Mouse (Mus musculus): ENCODE measurements around the gene Cacng3. TPM values are rescaled to one million over a fixed set of nuclear protein-coding genes. Genes with fewer than 3 reads are reported as not detected.

The Cacng3 gene
- total and polyA plus RNA-seq, 2 experiments from 2014 or later, result 20.9 to 37.1 TPM

DNA sequence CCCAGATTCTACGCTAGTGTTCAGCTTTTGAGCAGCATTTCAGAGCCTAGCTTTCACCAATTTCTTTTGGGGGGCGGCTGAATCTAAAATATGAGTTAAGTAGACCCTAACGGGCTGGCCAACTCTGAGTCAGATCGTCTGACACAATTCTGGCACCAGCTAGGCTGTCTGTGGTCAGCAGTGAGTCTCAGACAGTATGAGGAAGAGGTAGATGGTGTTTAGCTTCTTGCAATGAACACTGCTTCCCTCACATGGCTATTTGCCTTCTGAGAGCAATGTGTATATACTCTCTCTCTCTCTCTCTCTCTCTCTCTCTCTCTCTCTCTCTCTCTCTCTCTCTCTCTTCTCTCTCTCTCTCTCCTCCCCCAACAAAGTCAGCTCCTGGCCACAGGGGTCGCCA lies 37.3 kb upstream of the Cacng3 start:
- H3K4me3 ChIP-seq (ENCODE audit: low read depth, low read length), result no peak overlapping the region
- peak; percentile 20 for TF ChIP-seq CTCF (IDR thresholded peaks at IDR 0.05)
- ATAC-seq (ENCODE audit: low FRiP score), result no peak
- H3K4me2 ChIP-seq (ENCODE audit: low read depth, low read length, poor library complexity, severe bottlenecking), result no peak overlapping the region
- DNase-seq (ENCODE audit: low spot score), result no peak
- no peak overlapping the region for H3K27ac ChIP-seq (ENCODE audit: low read depth, low read length)
- no peak overlapping the region for H3K9ac ChIP-seq (replicated peaks; ENCODE audit: low read length, poor library complexity, severe bottlenecking)
- no peaks in the 10 kb centered on the region for H3K9me3 ChIP-seq (ENCODE audit: low read length)
- H3K36me3 ChIP-seq (ENCODE audit: insufficient read depth, low read length), result no peaks in the 10 kb centered on the region
- H3K4me1 ChIP-seq (ENCODE audit: insufficient read depth, low read length), result no peaks in the 10 kb centered on the region
- H3K27me3 ChIP-seq (ENCODE audit: insufficient read depth, low read length), result no peaks in the 10 kb centered on the region
- WGBS, result 83% methylated on average over 5 of the region's 5 CpGs

DNA sequence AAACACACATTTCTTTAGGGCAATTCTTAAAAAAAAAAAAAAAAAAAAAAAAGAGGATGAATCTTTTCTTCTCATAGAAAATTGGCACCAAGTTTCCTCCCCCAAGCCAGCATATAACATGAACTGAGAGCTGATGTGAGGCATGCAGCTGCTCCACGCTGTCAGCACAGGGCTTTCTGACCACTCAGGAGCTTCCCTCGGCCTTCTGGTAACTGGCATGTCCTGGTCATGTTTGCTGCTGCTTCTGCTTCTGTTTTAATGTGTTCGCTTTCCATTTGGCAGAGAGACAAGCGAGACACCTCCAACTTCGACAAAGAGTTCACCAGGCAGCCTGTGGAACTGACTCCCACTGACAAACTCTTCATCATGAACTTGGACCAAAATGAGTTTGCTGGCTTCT lies 36.8 kb upstream of the Cacng3 start:
- no peaks in the 10 kb centered on the region for H3K36me3 ChIP-seq (ENCODE audit: insufficient read depth, low read length)
- no peaks in the 10 kb centered on the region for H3K9me3 ChIP-seq (ENCODE audit: low read length)
- 94% methylated on average over 5 of the region's 5 CpGs for WGBS
- no peak overlapping the region for H3K9ac ChIP-seq (replicated peaks; ENCODE audit: low read length, poor library complexity, severe bottlenecking)
- H3K27ac ChIP-seq (ENCODE audit: low read depth, low read length), result no peak overlapping the region
- H3K4me2 ChIP-seq (ENCODE audit: low read depth, low read length, poor library complexity, severe bottlenecking), result no peak overlapping the region
- H3K27me3 ChIP-seq (ENCODE audit: insufficient read depth, low read length), result no peaks in the 10 kb centered on the region
- ATAC-seq (ENCODE audit: low FRiP score), result no peak
- no peak overlapping the region for H3K4me3 ChIP-seq (ENCODE audit: low read depth, low read length)
- DNase-seq (ENCODE audit: low spot score), result no peak
- no peaks in the 10 kb centered on the region for H3K4me1 ChIP-seq (ENCODE audit: insufficient read depth, low read length)
- TF ChIP-seq CTCF (IDR thresholded peaks at IDR 0.05), result no peak

DNA sequence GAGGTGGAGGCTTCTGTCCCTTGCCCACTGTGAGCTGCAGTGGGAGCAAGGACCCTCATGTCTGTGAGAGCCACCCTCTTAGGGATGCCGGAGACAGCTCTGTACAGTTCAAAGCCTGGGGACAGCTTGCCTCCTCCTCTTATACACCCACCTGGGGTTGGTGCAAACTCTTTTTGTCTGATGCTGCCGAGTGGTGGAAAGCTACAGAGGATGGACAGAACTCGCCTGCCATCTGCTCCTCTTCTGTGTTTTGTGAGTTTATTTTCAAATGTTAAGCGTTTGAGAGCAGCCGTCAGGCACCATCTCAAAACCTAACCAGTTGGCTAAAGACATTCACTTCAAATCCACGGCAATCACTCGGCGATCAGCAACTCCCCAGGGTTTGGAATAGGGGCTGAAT lies 26.6 kb upstream of the Cacng3 start:
- Histone ChIP-seq H3K36me3 (ENCODE audit: insufficient read depth, low read length) (no peaks in the 10 kb centered on the region), H3K9me3 (ENCODE audit: low read length) (no peaks in the 10 kb centered on the region), H3K4me1 (ENCODE audit: insufficient read depth, low read length) (no peaks in the 10 kb centered on the region), H3K4me3 (ENCODE audit: low read depth, low read length) (no peak overlapping the region), H3K9ac (replicated peaks; ENCODE audit: low read length, poor library complexity, severe bottlenecking) (no peak overlapping the region), H3K27ac (ENCODE audit: low read depth, low read length) (no peak overlapping the region), H3K4me2 (ENCODE audit: low read depth, low read length, poor library complexity, severe bottlenecking) (no peak overlapping the region), H3K27me3 (ENCODE audit: insufficient read depth, low read length) (no peaks in the 10 kb centered on the region)
- ATAC-seq (ENCODE audit: low FRiP score), result no peak
- DNase-seq (ENCODE audit: low spot score), result no peak
- TF ChIP-seq CTCF (IDR thresholded peaks at IDR 0.05), result no peak
- WGBS, result 87% methylated on average over 8 of the region's 8 CpGs

DNA sequence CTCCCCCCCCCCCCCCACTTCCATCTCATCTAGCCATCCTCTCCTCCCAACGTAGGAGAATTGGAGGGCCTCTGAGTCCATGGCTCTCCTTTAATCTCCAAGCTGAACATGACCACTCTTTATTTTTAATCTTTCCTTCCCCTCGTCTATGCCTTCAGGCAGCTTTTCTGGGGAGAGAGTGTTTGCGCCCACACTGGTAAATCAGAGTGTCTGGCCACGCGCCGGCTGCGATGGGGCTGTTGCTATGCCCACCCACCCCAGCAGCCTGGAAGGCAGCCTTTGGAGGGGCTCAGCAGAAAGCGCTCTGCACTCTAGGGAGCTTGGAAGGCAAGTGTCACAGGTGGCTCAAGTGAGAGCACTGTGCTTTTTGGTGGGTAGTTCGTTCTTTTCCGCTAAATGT lies 21.0 kb upstream of the Cacng3 start:
- Histone ChIP-seq H3K36me3 (ENCODE audit: insufficient read depth, low read length) (no peaks in the 10 kb centered on the region), H3K27me3 (ENCODE audit: insufficient read depth, low read length) (no peaks in the 10 kb centered on the region), H3K9me3 (ENCODE audit: low read length) (no peaks in the 10 kb centered on the region), H3K27ac (ENCODE audit: low read depth, low read length) (no peak overlapping the region), H3K4me1 (ENCODE audit: insufficient read depth, low read length) (no peaks in the 10 kb centered on the region), H3K4me3 (ENCODE audit: low read depth, low read length) (no peak overlapping the region), H3K9ac (replicated peaks; ENCODE audit: low read length, poor library complexity, severe bottlenecking) (no peak overlapping the region), H3K4me2 (ENCODE audit: low read depth, low read length, poor library complexity, severe bottlenecking) (no peak overlapping the region)
- TF ChIP-seq CTCF (IDR thresholded peaks at IDR 0.05), result no peak
- 65% methylated on average over 10 of the region's 10 CpGs for WGBS
- DNase-seq (ENCODE audit: low spot score) (no peak), ATAC-seq (ENCODE audit: low FRiP score) (no peak)

DNA sequence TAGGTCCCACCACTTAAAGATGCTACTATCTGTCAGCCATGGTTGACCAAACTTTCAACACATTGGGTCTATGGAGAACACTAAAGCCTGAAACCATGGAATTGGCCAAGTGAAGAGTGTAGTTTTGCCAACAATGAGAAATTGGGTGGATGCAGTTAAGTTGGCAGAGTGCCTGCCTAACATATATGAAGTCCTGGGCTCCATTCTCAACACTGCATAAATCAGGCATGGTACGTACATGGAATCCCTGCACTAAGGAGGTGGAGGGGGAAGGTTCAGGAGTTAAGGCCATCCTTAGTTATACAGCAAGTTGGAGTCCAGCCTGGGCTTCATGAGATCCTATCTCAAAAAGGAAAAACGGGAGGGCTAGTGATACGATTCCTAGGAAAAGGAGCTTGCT lies 17.8 kb upstream of the Cacng3 start:
- Histone ChIP-seq H3K36me3 (ENCODE audit: insufficient read depth, low read length) (no peaks in the 10 kb centered on the region), H3K4me2 (ENCODE audit: low read depth, low read length, poor library complexity, severe bottlenecking) (no peak overlapping the region), H3K9me3 (ENCODE audit: low read length) (no peaks in the 10 kb centered on the region), H3K4me3 (ENCODE audit: low read depth, low read length) (no peak overlapping the region), H3K27me3 (ENCODE audit: insufficient read depth, low read length) (no peaks in the 10 kb centered on the region), H3K4me1 (ENCODE audit: insufficient read depth, low read length) (no peaks in the 10 kb centered on the region), H3K27ac (ENCODE audit: low read depth, low read length) (no peak overlapping the region), H3K9ac (replicated peaks; ENCODE audit: low read length, poor library complexity, severe bottlenecking) (no peak overlapping the region)
- no peak for TF ChIP-seq CTCF (IDR thresholded peaks at IDR 0.05)
- 88% methylated on average over 3 of the region's 3 CpGs for WGBS
- no peak for DNase-seq (ENCODE audit: low spot score)
- no peak for ATAC-seq (ENCODE audit: low FRiP score)

DNA sequence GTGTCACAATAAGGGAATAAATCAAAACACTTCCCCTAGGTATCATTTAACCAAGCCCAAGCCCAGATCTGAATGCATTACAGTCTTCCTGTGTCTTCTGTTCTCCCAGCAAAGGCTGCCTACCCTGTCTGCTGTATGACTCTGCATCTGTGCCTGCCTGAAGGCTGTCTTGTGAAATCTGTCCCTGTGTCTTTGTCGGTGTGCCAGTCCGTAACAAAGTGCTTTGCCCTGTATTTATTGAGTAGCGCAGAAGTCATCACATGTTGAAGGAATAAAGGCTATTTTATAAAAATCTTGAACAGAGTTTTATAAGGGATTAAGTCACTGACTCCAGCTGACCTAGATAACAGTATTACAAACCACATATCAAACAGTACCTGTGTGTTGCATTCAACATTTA lies 13.6 kb upstream of the Cacng3 start:
- Histone ChIP-seq H3K9ac (replicated peaks; ENCODE audit: low read length, poor library complexity, severe bottlenecking) (no peak overlapping the region), H3K4me2 (ENCODE audit: low read depth, low read length, poor library complexity, severe bottlenecking) (no peak overlapping the region), H3K9me3 (ENCODE audit: low read length) (no peaks in the 10 kb centered on the region), H3K27ac (ENCODE audit: low read depth, low read length) (no peak overlapping the region), H3K27me3 (ENCODE audit: insufficient read depth, low read length) (no peaks in the 10 kb centered on the region), H3K4me3 (ENCODE audit: low read depth, low read length) (no peak overlapping the region), H3K4me1 (ENCODE audit: insufficient read depth, low read length) (no peaks in the 10 kb centered on the region), H3K36me3 (ENCODE audit: insufficient read depth, low read length) (no peaks in the 10 kb centered on the region)
- ATAC-seq (ENCODE audit: low FRiP score) (no peak), DNase-seq (ENCODE audit: low spot score) (no peak)
- TF ChIP-seq CTCF (IDR thresholded peaks at IDR 0.05), result no peak
- 84% methylated on average over 3 of the region's 3 CpGs for WGBS

Measured in midbrain, postnatal 0 days (tissue).